Mouse (Mus musculus) embryonic fibroblast, embryonic 13.5 days (primary cell): Measurements from ENCODE around the gene Fam166b.

ENCODE experiments used
- CTCF ChIP-seq: IDR thresholded peaks from 2 replicates; pipeline ENCODE4 v1.5.1; 2011; ENCODE audit warnings: mild to moderate bottlenecking, control low read depth, low read length, moderate library complexity, borderline replicate concordance; ENCODE audit not compliant: insufficient read depth
- POLR2A ChIP-seq: IDR thresholded peaks from 2 replicates; pipeline ENCODE4 v1.6.1; 2011; ENCODE audit warnings: low read depth, mild to moderate bottlenecking, control low read depth, low read length, moderate library complexity

DNA sequence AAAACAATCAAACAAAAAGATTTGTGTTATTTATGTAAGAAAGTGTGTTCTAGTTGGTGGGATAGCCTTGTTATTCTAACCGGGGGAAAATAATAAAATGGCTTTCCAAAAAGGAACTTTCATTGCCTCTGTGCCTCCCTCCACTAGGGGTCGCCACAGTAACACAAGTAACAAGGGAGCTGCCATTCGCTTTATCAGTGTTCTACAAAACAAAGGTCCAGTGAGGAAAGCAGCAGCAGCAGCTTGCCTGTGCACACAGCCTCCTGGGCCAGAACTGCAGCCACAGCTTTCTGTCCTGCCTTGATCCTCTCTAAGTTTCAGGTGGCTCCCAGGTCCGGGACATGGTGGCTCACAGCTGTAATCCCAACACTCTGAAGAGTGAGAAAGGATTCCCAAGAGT lies 2.8 kb upstream of the Fam166b start:
- TF ChIP-seq CTCF (peak; percentile 51; the same call in 1 of the 2 replicates), POLR2A (no peak)
